Mouse (Mus musculus) cortical plate, adult 2 months (tissue): ENCODE measurements around the gene Fer.

Experiments
- CTCF ChIP-seq: fragments of 200-500 bp; IDR thresholded peaks from 2 replicates; pipeline ENCODE4 v1.5.1; 2011; ENCODE audit warnings: mild to moderate bottlenecking, control low read depth, low read length; ENCODE audit not compliant: insufficient read depth; ENCODE audit errors: extremely low read depth
- POLR2A ChIP-seq: fragments of 200-500 bp; IDR thresholded peaks from 2 replicates; pipeline ENCODE4 v1.6.1; 2011; ENCODE audit warnings: mild to moderate bottlenecking, low read length, control low read depth; ENCODE audit not compliant: insufficient read depth; ENCODE audit errors: extremely low read depth

GRCm38 (mm10) chr17:63991160-63991559 is 128.3 kb downstream of the Fer start:
- TF ChIP-seq CTCF (no peak), POLR2A (no peak)
